In genomic region chr14:118322003-118322821, GRCm38 (mm10) we compare ENCODE assay signal across 8 mouse cellular contexts. TPM values are rescaled to one million over a fixed set of nuclear protein-coding genes. Genes with fewer than 3 reads are reported as not detected.
DNase-seq lines count a peak whose midpoint lies in the region; ATAC-seq and TF ChIP-seq lines count a peak whose summit lies in the region.
"Had no signal": no experiment of that assay in that cellular context is flagged by ENCODE, and none has a peak within 500 bp of the region (broad histone marks: within the 10 kb centered on the region; RNA-seq: fewer than 3 reads in every experiment).

No protein-coding gene starts in this region.

- no peaks in the 10 kb centered on the region for H3K9me3 ChIP-seq in lung, embryonic 15.5 days
- H3K9me3 ChIP-seq in hindbrain, embryonic 10.5 days, result no peaks in the 10 kb centered on the region
- H3K9me3 ChIP-seq in liver, postnatal 0 days (ENCODE audit: low read length), result no peaks in the 10 kb centered on the region
- no peaks in the 10 kb centered on the region for H3K9me3 ChIP-seq in stomach, postnatal 0 days (ENCODE audit: control insufficient read depth, low read length)

- no peak for TF ChIP-seq CTCF in lung, adult 2 months (IDR thresholded peaks at IDR 0.05; ENCODE audit: insufficient read depth, low read length)
- no peak for TF ChIP-seq CTCF in liver, postnatal 0 days (IDR thresholded peaks at IDR 0.05; ENCODE audit: low read depth)
- TF ChIP-seq CTCF in stomach, postnatal 0 days (IDR thresholded peaks at IDR 0.05; ENCODE audit: low read depth), result no peak

- peak overlapping the region; percentile 20 for H3K4me3 ChIP-seq in lung, embryonic 15.5 days
- H3K4me3 ChIP-seq in lung, adult 2 months (replicated peaks; ENCODE audit: extremely low read depth, low read depth, low read length), result no peak overlapping the region
- peak overlapping the region; percentile 50 for H3K4me3 ChIP-seq in hindbrain, embryonic 10.5 days
- H3K4me3 ChIP-seq in liver, postnatal 0 days (ENCODE audit: low read depth, low read length), result 0 out of 2 replicates have a peak overlapping the region, but pooled peaks have one; percentile 6
- peak overlapping the region; percentile 12 for H3K4me3 ChIP-seq in stomach, postnatal 0 days (ENCODE audit: low read depth, low read length)

- no peak for DNase-seq in lung, adult 2 months
- DNase-seq in hindbrain, embryonic 10.5 days (ENCODE audit: low spot score), result peak; percentile 52
- no peak for DNase-seq in liver, postnatal 0 days
- no peak for DNase-seq in stomach, postnatal 0 days (ENCODE audit: low spot score)
- DNase-seq in spleen, postnatal 4 days (ENCODE audit: low spot score in 2 of 2), result no peak
- DNase-seq in c-Kit-positive CD71-positive TER-119-positive erythroid progenitor cells, embryonic 14.5 days (ENCODE audit: low spot score), result no peak
- DNase-seq: thymus, postnatal 4 days had no signal

- H3K9ac ChIP-seq in lung, embryonic 15.5 days, result no peak overlapping the region
- no peak overlapping the region for H3K9ac ChIP-seq in liver, postnatal 0 days (replicated peaks)
- H3K9ac ChIP-seq in stomach, postnatal 0 days (ENCODE audit: low read length), result no peak overlapping the region

- peaks cover 49% of the 10 kb centered on the region for H3K27me3 ChIP-seq in lung, embryonic 15.5 days
- H3K27me3 ChIP-seq in hindbrain, embryonic 10.5 days (ENCODE audit: insufficient read depth, poor library complexity, severe bottlenecking), result peaks cover 77% of the 10 kb centered on the region
- H3K27me3 ChIP-seq in liver, postnatal 0 days (ENCODE audit: insufficient read depth, low read length), result peaks cover 19% of the 10 kb centered on the region; the same call in 1 of the 2 replicates
- no peaks in the 10 kb centered on the region for H3K27me3 ChIP-seq in stomach, postnatal 0 days (ENCODE audit: control insufficient read depth, insufficient read depth, low read length)

- no peaks in the 10 kb centered on the region for H3K36me3 ChIP-seq in lung, embryonic 15.5 days
- no peaks in the 10 kb centered on the region for H3K36me3 ChIP-seq in hindbrain, embryonic 10.5 days
- no peaks in the 10 kb centered on the region for H3K36me3 ChIP-seq in liver, postnatal 0 days (replicated peaks; ENCODE audit: insufficient read depth, low read length)
- H3K36me3 ChIP-seq in stomach, postnatal 0 days (ENCODE audit: control insufficient read depth, insufficient read depth, low read length), result no peaks in the 10 kb centered on the region

- no peak for TF ChIP-seq EP300 in liver, postnatal 0 days (IDR thresholded peaks at IDR 0.05; ENCODE audit: low read depth)
- no peak for TF ChIP-seq EP300 in stomach, postnatal 0 days (optimal IDR thresholded peaks at IDR 0.05)

- 14% methylated on average over 26 of the region's 26 CpGs for WGBS in lung, embryonic 15.5 days
- WGBS in lung, adult 2 months, result 16% methylated on average over 26 of the region's 26 CpGs
- WGBS in hindbrain, embryonic 10.5 days, result 11% methylated on average over 26 of the region's 26 CpGs
- WGBS in liver, postnatal 0 days (ENCODE audit: insufficient replicate concordance), result 24% methylated on average over 26 of the region's 26 CpGs
- WGBS in stomach, postnatal 0 days, result 16% methylated on average over 26 of the region's 26 CpGs

- no peak overlapping the region for H3K27ac ChIP-seq in lung, embryonic 15.5 days
- peak overlapping the region; percentile 78 for H3K27ac ChIP-seq in hindbrain, embryonic 10.5 days
- no peak overlapping the region for H3K27ac ChIP-seq in liver, postnatal 0 days (ENCODE audit: low read depth)
- no peak overlapping the region for H3K27ac ChIP-seq in stomach, postnatal 0 days (replicated peaks)

- no peak for TF ChIP-seq POLR2A in lung, adult 2 months (IDR thresholded peaks at IDR 0.05; ENCODE audit: borderline replicate concordance, extremely low read depth, low read depth, low read length)

- ATAC-seq in lung, embryonic 15.5 days (ENCODE audit: borderline replicate concordance, extremely low read depth, low FRiP score, low TSS enrichment), result no peak
- ATAC-seq in liver, postnatal 0 days, result no peak
- ATAC-seq in stomach, postnatal 0 days (ENCODE audit: low FRiP score, low TSS enrichment), result no peak

- H3K4me2 ChIP-seq in lung, embryonic 15.5 days, result peak overlapping the region; percentile 53
- H3K4me2 ChIP-seq in liver, postnatal 0 days (ENCODE audit: low read depth, low read length), result peak overlapping the region; percentile 11; the same call in 1 of the 2 replicates
- H3K4me2 ChIP-seq in stomach, postnatal 0 days (replicated peaks; ENCODE audit: low read depth), result peak overlapping the region; percentile 36

- H3K4me1 ChIP-seq in lung, embryonic 15.5 days, result no peaks in the 10 kb centered on the region
- H3K4me1 ChIP-seq in lung, adult 2 months (ENCODE audit: control insufficient read depth, insufficient read depth, low read length), result no peaks in the 10 kb centered on the region
- peaks cover 21% of the 10 kb centered on the region for H3K4me1 ChIP-seq in hindbrain, embryonic 10.5 days (replicated peaks)
- H3K4me1 ChIP-seq in liver, postnatal 0 days (ENCODE audit: insufficient read depth), result no peaks in the 10 kb centered on the region
- no peaks in the 10 kb centered on the region for H3K4me1 ChIP-seq in stomach, postnatal 0 days (replicated peaks; ENCODE audit: control insufficient read depth, insufficient read depth)

RNA-seq across cellular contexts. Expression of gene Gm9376, which starts 55.5 kb away (rescaled TPM):
- not detected in 2 replicates for polyA plus RNA-seq in lung, embryonic 15.5 days (2015; fragmentation: Nextera tagmentation; extraction: Ambion mirVana)
- polyA plus RNA-seq in lung, adult 2 months (2012; rRNA removed), result not detected in 2 replicates
- not detected in 2 replicates for polyA plus RNA-seq in hindbrain, embryonic 10.5 days (2016; fragmentation: Nextera tagmentation; extraction: Ambion mirVana)
- polyA plus RNA-seq in liver, postnatal 0 days (2015; fragmentation: Nextera tagmentation; extraction: Ambion mirVana), result not detected in 2 replicates
- not detected in 2 replicates for polyA plus RNA-seq in stomach, postnatal 0 days (2015; fragmentation: Nextera tagmentation; extraction: Ambion mirVana)
